Mouse (Mus musculus): ENCODE data around the gene Mgrn1.

GRCm38 (mm10) chr16:4942868-4943267 is 56.8 kb downstream of the Mgrn1 start:
- TF ChIP-seq CTCF (conservative IDR thresholded peaks at IDR 0.05; ENCODE audit: low read length) (no peak), NANOG (IDR thresholded peaks at IDR 0.05; ENCODE audit: borderline replicate concordance, low read length) (no peak), POU5F1 (IDR thresholded peaks at IDR 0.05; ENCODE audit: borderline replicate concordance, low read length) (no peak)
